Mouse (Mus musculus) thymus, adult 2 months (tissue): ENCODE measurements around the gene Baiap2. TPM values are rescaled to one million over a fixed set of nuclear protein-coding genes. Genes with fewer than 3 reads are reported as not detected.

Source experiments
- DNase-seq: peaks from one replicate; pipeline ENCODE4 v3.0.0; 2021
- H3K27ac ChIP-seq: fragments of 200-500 bp; 2 replicates; pipeline ENCODE4 v1.5.1; 2012; ENCODE audit warnings: low read length, control low read depth; ENCODE audit not compliant: control insufficient read depth, insufficient read depth
- H3K27me3 ChIP-seq: fragments of 200-500 bp; 2 replicates; pipeline ENCODE4 v1.6.1; 2012; ENCODE audit warnings: mild to moderate bottlenecking, low read length, moderate library complexity, mixed read lengths; ENCODE audit not compliant: control insufficient read depth, insufficient read depth
- H3K36me3 ChIP-seq: fragments of 200-500 bp; 2 replicates; pipeline ENCODE4 v1.6.1; 2012; ENCODE audit warnings: mild to moderate bottlenecking, low read length, moderate library complexity; ENCODE audit not compliant: control insufficient read depth, insufficient read depth
- H3K4me1 ChIP-seq: fragments of 200-500 bp; replicated peaks from 2 replicates; pipeline ENCODE4 v1.6.1; 2012; ENCODE audit warnings: low read length; ENCODE audit not compliant: control insufficient read depth, insufficient read depth
- H3K4me3 ChIP-seq: fragments of 200-500 bp; 2 replicates; pipeline ENCODE4 v1.5.1; 2012; ENCODE audit warnings: mild to moderate bottlenecking, low read length, control low read depth, moderate library complexity; ENCODE audit not compliant: control insufficient read depth, insufficient read depth
- CTCF ChIP-seq: fragments of 200-500 bp; IDR thresholded peaks from 2 replicates; pipeline ENCODE4 v1.5.1; 2012; ENCODE audit warnings: mild to moderate bottlenecking, control low read depth, low read length, moderate library complexity, borderline replicate concordance; ENCODE audit not compliant: control insufficient read depth, poor library complexity, insufficient read depth; ENCODE audit errors: extremely low read depth
- POLR2A ChIP-seq: fragments of 200-500 bp; IDR thresholded peaks from 2 replicates; pipeline ENCODE4 v1.6.1; 2012; ENCODE audit warnings: mild to moderate bottlenecking, low read length, control low read depth, moderate library complexity; ENCODE audit not compliant: control insufficient read depth, poor library complexity, insufficient read depth; ENCODE audit errors: extremely low read depth
- WGBS: fragments of 180-500 bp; shearing (Covaris S2); methylation state at CpG from one replicate; pipeline ENCODE4 v1.1.7; 2018; 5-methylcytosine and 5-hydroxymethylcytosine counted together
- polyA plus RNA-seq: library from polyadenylated mRNA; depleted of rRNA; stranded (reverse); fragments of >200 nt; gene quantifications from 2 replicates; pipeline ENCODE4 v1.2.3, GENCODE M21; 2012

Baiap2 gene
- polyA plus RNA-seq, 1 experiment = 59.8 TPM

DNA sequence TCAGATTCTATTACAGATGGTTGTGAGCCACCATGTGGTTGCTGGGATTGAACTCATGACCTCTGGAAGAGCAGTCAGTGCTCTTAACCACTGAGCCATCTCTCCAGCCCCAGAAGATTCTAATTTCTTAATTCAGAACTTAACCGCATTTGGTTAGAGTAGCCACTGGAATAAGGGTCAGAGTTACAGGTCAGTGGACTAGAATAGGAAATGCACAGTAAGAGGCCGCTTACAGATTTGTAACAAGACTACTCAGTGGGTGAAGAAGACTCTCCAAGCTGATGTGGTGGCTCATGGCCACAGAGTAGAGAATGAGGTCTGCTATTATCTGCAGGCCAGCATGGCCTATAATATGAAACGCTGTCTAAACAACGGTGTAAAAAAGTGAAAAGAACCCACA lies 39.7 kb upstream of the Baiap2 start:
- 86% methylated on average over 4 of the region's 4 CpGs for WGBS
- Histone ChIP-seq H3K27ac (no peak overlapping the region), H3K36me3 (0 out of 2 replicates have a peak, but pooled peaks cover 4% of the 10 kb centered on the region), H3K4me1 (peaks cover 4% of the 10 kb centered on the region; the same call in 1 of the 2 replicates), H3K4me3 (no peak overlapping the region), H3K27me3 (no peaks in the 10 kb centered on the region)
- no peak for TF ChIP-seq CTCF
- TF ChIP-seq POLR2A = no peak
- DNase-seq = no peak

DNA sequence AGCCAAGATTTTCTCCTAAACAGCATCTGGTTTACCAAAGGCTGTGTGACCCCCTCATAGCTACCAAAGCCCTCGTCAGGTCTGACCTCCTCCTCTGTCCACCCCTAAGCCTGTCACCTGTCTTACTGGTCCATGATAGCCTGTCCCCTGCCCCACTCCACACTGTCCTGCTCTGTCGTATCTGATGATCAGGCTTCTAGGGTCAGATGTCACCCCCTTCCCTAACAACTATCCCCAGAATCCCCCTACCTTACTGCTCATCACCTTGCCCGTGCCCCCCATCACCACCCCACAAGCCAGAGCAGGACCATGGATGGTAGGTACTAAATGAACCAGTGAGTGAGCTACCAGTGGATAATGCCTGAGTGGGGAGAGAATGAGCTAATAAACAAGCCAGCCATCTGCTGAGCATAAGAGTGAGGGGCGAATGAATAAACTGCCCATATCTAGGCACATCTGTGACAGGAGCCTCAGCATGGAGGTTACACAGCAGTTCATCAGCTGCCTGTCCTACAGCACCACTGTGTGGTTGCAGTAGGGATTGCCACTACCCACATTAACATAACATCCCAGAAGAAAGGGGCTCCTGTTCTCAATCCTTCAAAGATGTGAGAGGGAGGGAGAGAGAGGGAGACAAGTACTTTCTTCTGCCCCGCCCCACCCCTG lies 37.8 kb upstream of the Baiap2 start:
- Histone ChIP-seq H3K27me3 (no peaks in the 10 kb centered on the region), H3K36me3 (no peaks in the 10 kb centered on the region), H3K4me1 (peaks cover 12% of the 10 kb centered on the region), H3K4me3 (no peak overlapping the region), H3K27ac (no peak overlapping the region)
- TF ChIP-seq CTCF = peak; percentile 16; the same call in 1 of the 2 replicates
- no peak for TF ChIP-seq POLR2A
- WGBS = 56% methylated on average over 5 of the region's 5 CpGs
- peak; percentile 77 for DNase-seq

DNA sequence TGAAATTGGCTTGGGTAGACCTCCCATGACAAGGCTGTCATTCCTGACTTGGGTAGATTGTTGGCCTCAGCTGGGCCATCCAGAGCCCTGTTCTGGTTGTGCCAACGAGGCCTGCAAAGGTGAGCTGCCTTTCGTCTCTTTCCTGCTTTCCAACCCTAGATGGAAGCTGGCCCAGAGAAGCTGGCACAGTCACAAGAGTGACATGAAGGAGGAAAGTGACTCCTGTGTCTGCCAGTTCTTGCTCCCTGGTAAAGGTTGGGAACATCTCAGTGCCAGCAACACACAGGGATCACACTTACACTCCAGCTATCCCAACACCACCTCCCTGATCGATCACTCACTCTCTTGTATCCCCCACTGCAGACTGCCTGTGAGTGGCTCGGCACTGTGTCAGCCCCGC lies 36.8 kb upstream of the Baiap2 start:
- no peak for DNase-seq
- no peak overlapping the region for H3K27ac ChIP-seq
- TF ChIP-seq CTCF = no peak
- TF ChIP-seq POLR2A = no peak
- H3K36me3 ChIP-seq = no peaks in the 10 kb centered on the region
- no peak overlapping the region for H3K4me3 ChIP-seq
- 92% methylated on average over 5 of the region's 5 CpGs for WGBS
- H3K4me1 ChIP-seq = peaks cover 12% of the 10 kb centered on the region
- H3K27me3 ChIP-seq = no peaks in the 10 kb centered on the region

DNA sequence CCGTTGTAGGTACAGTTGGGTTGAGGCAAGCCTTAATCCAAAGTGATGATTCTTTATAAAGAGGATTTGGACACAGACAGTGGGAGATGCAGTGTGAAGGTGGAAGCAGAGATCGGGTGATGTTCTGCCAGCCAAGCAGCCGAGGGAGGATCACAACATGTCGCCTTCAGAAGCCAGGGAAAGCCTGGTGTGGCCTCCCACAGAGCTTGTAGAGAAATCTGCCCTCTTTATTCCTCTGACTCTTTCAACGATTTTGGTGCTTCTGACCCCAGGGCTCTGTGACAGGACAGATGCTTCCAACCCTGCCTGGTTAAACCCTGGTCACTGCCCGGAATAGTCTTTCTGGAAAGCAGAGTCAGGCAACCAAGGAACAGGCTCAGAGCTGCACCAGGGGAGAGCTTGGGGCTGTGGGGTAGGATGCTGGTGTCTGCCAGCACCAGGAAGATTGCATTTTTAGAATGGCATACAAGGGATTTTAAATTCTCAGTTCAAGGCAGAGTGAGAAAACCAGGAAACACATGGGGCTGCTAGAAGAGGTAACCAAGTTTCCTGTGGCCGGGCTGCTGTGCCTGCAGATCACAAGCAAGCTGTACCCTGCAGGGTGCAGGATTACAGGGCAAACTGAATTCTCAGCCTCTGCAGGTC lies 35.4 kb upstream of the Baiap2 start:
- Histone ChIP-seq H3K4me3 (no peak overlapping the region), H3K27me3 (no peaks in the 10 kb centered on the region), H3K4me1 (peaks cover 12% of the 10 kb centered on the region), H3K27ac (no peak overlapping the region), H3K36me3 (no peaks in the 10 kb centered on the region)
- DNase-seq = no peak
- no peak for TF ChIP-seq CTCF
- no peak for TF ChIP-seq POLR2A
- 47% methylated on average over 7 of the region's 7 CpGs for WGBS

DNA sequence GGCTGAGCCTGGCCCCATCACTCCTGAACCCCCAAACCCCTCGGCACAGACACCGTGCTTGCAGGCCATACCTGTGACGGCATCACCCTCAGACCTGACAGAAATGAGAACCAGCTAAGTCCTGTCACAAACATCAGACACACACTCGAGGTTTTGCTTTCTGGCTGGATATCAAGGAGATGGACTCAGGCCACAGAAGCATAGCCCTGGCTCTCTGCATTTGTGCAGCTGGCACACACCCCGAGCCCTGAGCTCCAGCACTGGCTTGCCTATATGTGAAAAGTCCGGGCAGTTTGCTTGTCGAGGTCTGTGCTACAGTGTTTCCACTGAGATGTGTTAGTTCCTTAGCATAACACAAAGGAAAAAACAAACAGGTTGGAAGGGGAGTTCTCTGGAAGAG lies 34.9 kb upstream of the Baiap2 start:
- 42% methylated on average over 7 of the region's 7 CpGs for WGBS
- Histone ChIP-seq H3K36me3 (no peaks in the 10 kb centered on the region), H3K27me3 (no peaks in the 10 kb centered on the region), H3K27ac (no peak overlapping the region), H3K4me3 (no peak overlapping the region), H3K4me1 (peaks cover 12% of the 10 kb centered on the region)
- TF ChIP-seq POLR2A = no peak
- TF ChIP-seq CTCF = no peak
- DNase-seq = no peak

DNA sequence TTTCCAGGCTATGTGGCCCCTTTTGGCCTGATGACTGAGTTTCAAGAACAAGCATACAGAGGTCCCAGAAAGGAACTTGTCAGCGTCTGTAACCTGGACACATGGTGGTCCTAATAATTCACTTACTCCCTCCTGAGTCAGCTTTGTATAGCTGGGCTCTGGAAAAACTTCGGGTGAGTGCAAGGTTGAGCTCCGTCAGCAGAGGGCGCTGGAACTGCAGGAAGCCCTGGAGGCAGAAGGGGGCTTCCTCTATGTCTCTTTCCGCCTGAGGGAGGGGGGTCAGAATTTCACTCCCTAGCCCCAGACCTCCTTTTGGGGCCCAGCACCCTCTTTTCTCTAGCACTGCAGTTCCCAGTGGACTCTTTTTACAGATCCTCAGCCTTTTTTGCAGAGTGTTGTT lies 33.1 kb upstream of the Baiap2 start:
- DNase-seq = peak; percentile 83
- H3K36me3 ChIP-seq = no peaks in the 10 kb centered on the region
- 2% methylated on average over 5 of the region's 5 CpGs for WGBS
- H3K4me1 ChIP-seq = peaks cover 23% of the 10 kb centered on the region
- H3K27ac ChIP-seq = no peak overlapping the region
- H3K4me3 ChIP-seq = no peak overlapping the region
- TF ChIP-seq POLR2A (no peak), CTCF (peak; percentile 87)
- no peaks in the 10 kb centered on the region for H3K27me3 ChIP-seq

DNA sequence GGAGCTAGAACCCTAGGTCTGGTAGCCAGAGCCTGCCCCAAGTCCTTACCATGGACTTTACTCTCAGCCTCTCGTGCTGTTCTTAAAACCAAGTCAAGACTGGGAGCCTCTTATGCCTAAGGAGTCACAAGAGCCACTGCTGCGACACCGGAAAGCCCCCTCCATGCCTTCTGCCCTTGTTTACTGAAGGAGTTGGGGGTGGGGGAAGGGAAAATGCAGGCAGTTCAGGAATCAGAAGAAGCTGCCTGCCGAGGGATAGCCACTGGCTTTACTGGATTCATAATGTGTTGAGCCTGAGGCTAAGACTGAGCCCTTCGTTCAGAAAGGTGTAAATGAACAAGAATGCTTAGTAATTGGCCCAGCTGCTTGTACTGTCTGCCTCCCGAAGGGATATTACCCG lies 29.7 kb upstream of the Baiap2 start:
- no peak for DNase-seq
- Histone ChIP-seq H3K27me3 (no peaks in the 10 kb centered on the region), H3K4me1 (peaks cover 34% of the 10 kb centered on the region), H3K27ac (no peak overlapping the region), H3K36me3 (peaks cover 6% of the 10 kb centered on the region), H3K4me3 (peak overlapping the region; percentile 95; the same call in 1 of the 2 replicates)
- 67% methylated on average over 7 of the region's 7 CpGs for WGBS
- TF ChIP-seq POLR2A (no peak), CTCF (no peak)
